Mouse (Mus musculus) lung, embryonic 15.5 days (tissue): ENCODE results near the gene Agtr1a. TPM values are rescaled to one million over a fixed set of nuclear protein-coding genes. Genes with fewer than 3 reads are reported as not detected.

Experiments
- ATAC-seq: fragments of 200-750 bp; cut with Nextera tagmentation; 2 replicates; pipeline ENCODE4 v1.8.0; 2017; ENCODE audit warnings: moderate number of reproducible peaks, borderline replicate concordance; ENCODE audit not compliant: low FRiP score, low TSS enrichment; ENCODE audit errors: extremely low read depth
- H3K27ac ChIP-seq: fragments of 300-500 bp; sonication (generic); 2 replicates; pipeline ENCODE4 v1.5.1; 2015; ENCODE audit warnings: moderate library complexity, mild to moderate bottlenecking, inconsistent platforms
- H3K27me3 ChIP-seq: fragments of 300-500 bp; sonication (generic); 2 replicates; pipeline ENCODE4 v1.6.1; 2015; ENCODE audit warnings: inconsistent platforms
- H3K36me3 ChIP-seq: fragments of 300-500 bp; sonication (generic); 2 replicates; pipeline ENCODE4 v1.6.1; 2015; ENCODE audit warnings: inconsistent platforms
- H3K4me1 ChIP-seq: fragments of 300-500 bp; sonication (generic); 2 replicates; pipeline ENCODE4 v1.6.1; 2015; ENCODE audit warnings: inconsistent platforms
- H3K4me2 ChIP-seq: fragments of 300-500 bp; sonication (generic); 2 replicates; pipeline ENCODE4 v1.6.1; 2015; ENCODE audit warnings: inconsistent platforms, mild to moderate bottlenecking, moderate library complexity
- H3K4me3 ChIP-seq: fragments of 300-500 bp; sonication (generic); 2 replicates; pipeline ENCODE4 v1.5.1; 2015; ENCODE audit warnings: mild to moderate bottlenecking, inconsistent platforms
- H3K9ac ChIP-seq: fragments of 300-500 bp; sonication (generic); 2 replicates; pipeline ENCODE4 v1.6.1; 2015; ENCODE audit warnings: inconsistent platforms
- H3K9me3 ChIP-seq: fragments of 300-500 bp; sonication (generic); 2 replicates; pipeline ENCODE4 v1.6.1; 2016; ENCODE audit warnings: inconsistent platforms
- WGBS: fragments of 180-500 bp; shearing (Covaris S2); methylation state at CpG from one replicate; pipeline ENCODE4 v1.1.7; 2015; 5-methylcytosine and 5-hydroxymethylcytosine counted together
- polyA plus RNA-seq: library from polyadenylated mRNA; unstranded; fragments of >200 nt; fragmentation: Nextera tagmentation; extraction: Ambion mirVana; gene quantifications from 2 replicates; pipeline ENCODE4 v1.2.1, GENCODE M21; 2015

Agtr1a gene
- polyA plus RNA-seq, 1 experiment from 2014 or later = 5.5 TPM

- no peak for ATAC-seq
These were observed 6.0 kb downstream of the Agtr1a start for GRCm38 (mm10) chr13:30341987-30342898.

DNA sequence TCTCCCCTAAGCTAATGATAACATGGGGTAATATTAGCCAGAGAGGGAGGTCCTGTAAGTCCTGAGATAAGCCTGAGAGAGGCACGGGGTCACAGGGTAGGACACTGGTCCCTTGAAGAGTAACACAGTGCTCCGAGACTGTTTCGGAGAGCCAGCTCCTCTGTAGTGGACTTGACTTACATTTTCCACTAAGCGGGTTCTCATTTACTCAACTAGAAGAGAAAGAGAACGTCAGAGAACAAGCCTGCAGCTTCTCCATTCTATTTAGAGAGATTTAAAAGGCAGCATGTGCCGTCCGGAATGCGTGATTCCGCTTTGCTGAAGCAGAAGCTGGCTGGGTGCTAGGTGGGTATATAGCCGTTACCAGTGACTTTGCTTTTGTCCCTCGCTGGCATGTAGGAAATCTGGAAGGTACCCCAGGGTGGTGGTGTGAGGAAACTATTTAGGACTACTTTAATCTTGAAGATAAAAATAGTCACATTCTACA lies 9.2 kb downstream of the Agtr1a start:
- H3K27me3 ChIP-seq = no peaks in the 10 kb centered on the region
- H3K27ac ChIP-seq = no peak overlapping the region
- no peak for ATAC-seq
- H3K9me3 ChIP-seq = no peaks in the 10 kb centered on the region
- H3K4me1 ChIP-seq = no peaks in the 10 kb centered on the region
- WGBS = 76% methylated on average over 11 of the region's 11 CpGs
- H3K36me3 ChIP-seq = no peaks in the 10 kb centered on the region
- no peak overlapping the region for H3K4me3 ChIP-seq
- H3K4me2 ChIP-seq = no peak overlapping the region
- no peak overlapping the region for H3K9ac ChIP-seq

More at GRCm38 (mm10) chr13:30341987-30342898, 6.0 kb downstream of the Agtr1a start:
- H3K27me3 ChIP-seq = 0 out of 2 replicates have a peak, but pooled peaks cover 6% of the 10 kb centered on the region
- WGBS = 74% methylated on average over 19 of the region's 19 CpGs
- no peaks in the 10 kb centered on the region for H3K4me1 ChIP-seq
- H3K36me3 ChIP-seq = no peaks in the 10 kb centered on the region
- H3K9ac ChIP-seq = no peak overlapping the region
- no peak overlapping the region for H3K4me2 ChIP-seq
- no peak overlapping the region for H3K27ac ChIP-seq
- H3K9me3 ChIP-seq = no peaks in the 10 kb centered on the region
- H3K4me3 ChIP-seq = no peak overlapping the region

- no peaks in the 10 kb centered on the region for H3K27me3 ChIP-seq
- no peak overlapping the region for H3K27ac ChIP-seq
- H3K4me2 ChIP-seq = no peak overlapping the region
- no peaks in the 10 kb centered on the region for H3K4me1 ChIP-seq
- no peak for ATAC-seq
- no peaks in the 10 kb centered on the region for H3K36me3 ChIP-seq
- H3K4me3 ChIP-seq = no peak overlapping the region
- 73% methylated on average over 4 of the region's 4 CpGs for WGBS
- H3K9ac ChIP-seq = no peak overlapping the region
- H3K9me3 ChIP-seq = no peaks in the 10 kb centered on the region
These were observed 10.6 kb downstream of the Agtr1a start for GRCm38 (mm10) chr13:30346881-30347280.

- ATAC-seq = no peak
- no peak overlapping the region for H3K9ac ChIP-seq
- no peaks in the 10 kb centered on the region for H3K4me1 ChIP-seq
- H3K9me3 ChIP-seq = no peaks in the 10 kb centered on the region
- H3K36me3 ChIP-seq = no peaks in the 10 kb centered on the region
- no peak overlapping the region for H3K4me3 ChIP-seq
- H3K27ac ChIP-seq = no peak overlapping the region
- H3K4me2 ChIP-seq = no peak overlapping the region
- H3K27me3 ChIP-seq = no peaks in the 10 kb centered on the region
These were observed 12.1 kb downstream of the Agtr1a start for GRCm38 (mm10) chr13:30348306-30348705.

DNA sequence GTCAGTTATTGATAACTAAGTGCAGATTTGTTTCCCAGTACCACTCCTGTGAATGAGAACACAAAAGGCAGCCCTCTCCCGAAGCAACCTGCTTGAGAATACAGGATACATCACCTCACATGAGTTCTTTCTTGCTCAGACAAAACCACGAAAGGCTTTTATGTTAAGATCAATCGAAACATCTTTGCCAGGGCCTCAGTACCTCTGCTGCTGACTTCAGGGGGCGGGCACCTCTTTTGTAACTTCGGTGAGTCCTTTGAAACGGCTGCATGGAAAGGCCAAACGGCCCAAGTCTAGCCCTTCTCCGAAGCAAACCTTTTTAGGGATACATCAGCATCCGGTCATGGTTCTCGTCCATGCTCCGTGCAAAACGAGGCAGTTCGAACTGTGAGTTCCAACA lies 15.7 kb downstream of the Agtr1a start:
- no peak overlapping the region for H3K4me3 ChIP-seq
- WGBS = 77% methylated on average over 13 of the region's 13 CpGs

DNA sequence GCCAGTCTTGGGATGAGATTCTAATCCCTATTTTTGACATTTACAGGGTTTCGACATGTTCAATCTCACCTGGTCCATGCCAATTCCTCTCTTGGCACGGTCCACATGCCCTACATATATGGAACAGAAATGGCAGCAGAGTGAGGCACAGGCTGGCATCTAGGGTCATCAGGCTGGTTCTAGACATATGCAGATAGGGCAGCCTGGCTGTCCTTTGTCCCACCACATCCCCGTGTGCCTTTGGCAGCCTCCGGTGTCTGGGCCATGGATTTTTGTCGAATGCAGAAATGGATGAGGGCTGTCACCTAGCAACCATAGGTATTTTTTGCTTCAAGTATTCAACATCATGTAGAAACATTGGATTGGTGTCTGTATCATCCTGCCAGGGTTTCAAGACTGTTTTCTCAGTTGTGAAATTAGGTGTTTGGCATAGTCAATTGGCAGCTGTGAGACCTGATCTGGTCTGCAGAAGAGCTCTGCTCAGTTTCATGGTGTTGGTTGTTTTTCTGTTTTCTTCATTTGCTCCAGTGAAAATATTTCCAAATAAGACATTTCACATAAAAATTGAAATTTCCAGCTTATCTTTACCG lies 18.8 kb downstream of the Agtr1a start:
- no peaks in the 10 kb centered on the region for H3K9me3 ChIP-seq
- no peaks in the 10 kb centered on the region for H3K36me3 ChIP-seq
- 90% methylated on average over 6 of the region's 6 CpGs for WGBS
- no peaks in the 10 kb centered on the region for H3K27me3 ChIP-seq
- no peak overlapping the region for H3K4me3 ChIP-seq
- H3K4me1 ChIP-seq = no peaks in the 10 kb centered on the region
- H3K27ac ChIP-seq = no peak overlapping the region
- H3K9ac ChIP-seq = no peak overlapping the region
- H3K4me2 ChIP-seq = no peak overlapping the region
- ATAC-seq = no peak

More for the DNA sequence above, 15.7 kb downstream of the Agtr1a start:
- no peak overlapping the region for H3K9ac ChIP-seq
- H3K9me3 ChIP-seq = no peaks in the 10 kb centered on the region
- no peaks in the 10 kb centered on the region for H3K4me1 ChIP-seq
- ATAC-seq = no peak
- H3K4me2 ChIP-seq = no peak overlapping the region
- H3K27me3 ChIP-seq = no peaks in the 10 kb centered on the region
- H3K27ac ChIP-seq = no peak overlapping the region
- no peaks in the 10 kb centered on the region for H3K36me3 ChIP-seq

DNA sequence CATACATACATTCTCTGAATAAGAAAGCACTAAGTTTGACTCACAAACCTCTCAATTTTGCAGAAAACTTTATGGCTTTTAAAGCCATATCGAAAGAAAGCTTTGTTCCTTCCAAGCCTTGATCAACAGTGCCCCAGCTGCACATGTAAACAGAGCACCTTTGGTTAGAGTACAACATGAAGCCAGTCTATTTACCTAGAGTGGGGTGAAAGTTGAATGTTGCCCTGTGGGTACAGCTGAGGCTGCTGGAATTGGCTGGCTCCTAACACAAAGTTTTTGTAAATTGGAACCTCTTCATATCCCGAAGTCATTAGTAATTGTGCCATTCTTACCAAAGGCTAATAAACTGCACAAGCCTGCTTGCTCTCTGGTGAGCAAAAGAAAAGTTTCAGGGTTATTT lies 19.7 kb downstream of the Agtr1a start:
- Histone ChIP-seq H3K9me3 (no peaks in the 10 kb centered on the region), H3K27me3 (no peaks in the 10 kb centered on the region), H3K4me1 (peaks cover 5% of the 10 kb centered on the region; the same call in 1 of the 2 replicates), H3K9ac (no peak overlapping the region), H3K4me2 (no peak overlapping the region), H3K4me3 (no peak overlapping the region), H3K27ac (no peak overlapping the region), H3K36me3 (no peaks in the 10 kb centered on the region)
- WGBS = 80% methylated on average over 2 of the region's 2 CpGs
- no peak for ATAC-seq

- 40% methylated on average over 4 of the region's 4 CpGs for WGBS
- ATAC-seq = no peak
- no peaks in the 10 kb centered on the region for H3K9me3 ChIP-seq
- no peak overlapping the region for H3K4me2 ChIP-seq
- H3K4me1 ChIP-seq = peaks cover 5% of the 10 kb centered on the region; the same call in 1 of the 2 replicates
- H3K36me3 ChIP-seq = no peaks in the 10 kb centered on the region
- H3K4me3 ChIP-seq = no peak overlapping the region
- H3K27ac ChIP-seq = no peak overlapping the region
- no peaks in the 10 kb centered on the region for H3K27me3 ChIP-seq
- H3K9ac ChIP-seq = no peak overlapping the region
These were observed 22.4 kb downstream of the Agtr1a start for GRCm38 (mm10) chr13:30358456-30359168.

DNA sequence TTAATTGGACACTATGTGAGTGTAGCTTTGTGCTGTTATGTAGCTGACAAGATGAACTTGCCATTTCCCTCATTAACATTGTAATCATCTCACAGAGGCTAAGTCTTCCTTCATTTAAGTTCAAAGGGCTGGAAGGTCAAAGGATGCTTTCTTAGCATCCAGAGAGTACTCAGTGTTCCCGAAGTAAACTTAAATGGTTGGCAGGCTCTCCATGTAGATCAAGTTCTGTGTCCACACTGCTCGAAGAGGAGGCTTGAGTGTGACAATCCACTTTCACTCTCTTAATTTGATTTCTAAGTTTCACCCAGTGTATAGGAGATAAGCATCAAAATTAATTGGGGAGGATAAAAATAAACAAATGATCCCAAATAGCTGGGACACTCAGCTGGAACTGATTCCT lies 23.6 kb downstream of the Agtr1a start:
- H3K27me3 ChIP-seq = no peaks in the 10 kb centered on the region
- 60% methylated on average over 2 of the region's 2 CpGs for WGBS
- no peak overlapping the region for H3K4me2 ChIP-seq
- no peak overlapping the region for H3K4me3 ChIP-seq
- no peak for ATAC-seq
- no peaks in the 10 kb centered on the region for H3K36me3 ChIP-seq
- H3K9me3 ChIP-seq = no peaks in the 10 kb centered on the region
- no peak overlapping the region for H3K27ac ChIP-seq
- H3K4me1 ChIP-seq = peaks cover 5% of the 10 kb centered on the region; the same call in 1 of the 2 replicates
- H3K9ac ChIP-seq = no peak overlapping the region

GRCm38 (mm10) chr13:30361002-30361401 lies 24.8 kb downstream of the Agtr1a start:
- no peak overlapping the region for H3K27ac ChIP-seq
- no peaks in the 10 kb centered on the region for H3K9me3 ChIP-seq
- H3K4me3 ChIP-seq = no peak overlapping the region
- no peak overlapping the region for H3K4me2 ChIP-seq
- H3K27me3 ChIP-seq = no peaks in the 10 kb centered on the region
- no peak for ATAC-seq
- 20% methylated on average over 5 of the region's 5 CpGs for WGBS
- H3K4me1 ChIP-seq = peaks cover 5% of the 10 kb centered on the region; the same call in 1 of the 2 replicates
- H3K36me3 ChIP-seq = no peaks in the 10 kb centered on the region
- no peak overlapping the region for H3K9ac ChIP-seq

- Histone ChIP-seq H3K27me3 (no peaks in the 10 kb centered on the region), H3K4me3 (no peak overlapping the region), H3K9me3 (no peaks in the 10 kb centered on the region), H3K36me3 (no peaks in the 10 kb centered on the region), H3K9ac (no peak overlapping the region), H3K4me1 (peaks cover 5% of the 10 kb centered on the region; the same call in 1 of the 2 replicates), H3K27ac (no peak overlapping the region), H3K4me2 (no peak overlapping the region)
- 80% methylated on average over 6 of the region's 6 CpGs for WGBS
- ATAC-seq = no peak
These were observed 25.8 kb downstream of the Agtr1a start for GRCm38 (mm10) chr13:30362048-30362447.
